Mouse (Mus musculus) neural tube, embryonic 14.5 days (tissue): ENCODE results near the gene Pcsk1. TPM values are rescaled to one million over a fixed set of nuclear protein-coding genes. Genes with fewer than 3 reads are reported as not detected.
A peak's percentile ranks its signal among the peaks of the same experiment; 100 is the strongest.

ENCODE experiments used
- ATAC-seq: fragments of 200-750 bp; cut with Nextera tagmentation; 2 replicates; pipeline ENCODE4 v1.8.0; 2017; ENCODE audit warnings: low read depth, mild to moderate bottlenecking, moderate TSS enrichment, moderate library complexity
- H3K27ac ChIP-seq: fragments of 300-500 bp; sonication (generic); 2 replicates; pipeline ENCODE4 v1.5.1; 2014; ENCODE audit warnings: low read depth, mild to moderate bottlenecking, control low read depth, low read length, moderate library complexity, mixed read lengths
- H3K27me3 ChIP-seq: fragments of 300-500 bp; sonication (generic); 2 replicates; pipeline ENCODE4 v1.6.1; 2014; ENCODE audit warnings: low read length; ENCODE audit not compliant: control insufficient read depth, insufficient read depth
- H3K36me3 ChIP-seq: fragments of 300-500 bp; sonication (generic); 2 replicates; pipeline ENCODE4 v1.6.1; 2014; ENCODE audit warnings: low read length, mixed read lengths; ENCODE audit not compliant: control insufficient read depth, insufficient read depth
- H3K4me1 ChIP-seq: fragments of 300-500 bp; sonication (generic); 2 replicates; pipeline ENCODE4 v1.6.1; 2014; ENCODE audit warnings: low read length; ENCODE audit not compliant: control insufficient read depth, insufficient read depth
- H3K4me2 ChIP-seq: fragments of 300-500 bp; sonication (generic); 2 replicates; pipeline ENCODE4 v1.6.1; 2014; ENCODE audit warnings: mild to moderate bottlenecking, low read depth, low read length, control low read depth
- H3K4me3 ChIP-seq: fragments of 300-500 bp; sonication (generic); 2 replicates; pipeline ENCODE4 v1.5.1; 2014; ENCODE audit warnings: low read depth, low read length, control low read depth, mixed read lengths
- H3K9ac ChIP-seq: fragments of 300-500 bp; sonication (generic); replicated peaks from 2 replicates; pipeline ENCODE4 v1.6.1; 2014; ENCODE audit warnings: low read depth, mild to moderate bottlenecking, control low read depth, low read length, mixed read lengths
- H3K9me3 ChIP-seq: fragments of 300-500 bp; sonication (generic); 2 replicates; pipeline ENCODE4 v1.6.1; 2016; ENCODE audit warnings: low read length; ENCODE audit not compliant: control insufficient read depth
- WGBS: fragments of 180-500 bp; shearing (Covaris S2); extraction: QIAGEN DNeasy Blood & Tissue Kit; methylation state at CpG from one replicate; pipeline ENCODE4 v1.1.7; 2014; 5-methylcytosine and 5-hydroxymethylcytosine counted together
- polyA plus RNA-seq: library from polyadenylated mRNA; unstranded; fragments of >200 nt; fragmentation: Nextera tagmentation; extraction: Ambion mirVana; gene quantifications from 2 replicates; pipeline ENCODE4 v1.2.1, GENCODE M21; 2014

Pcsk1 gene
- polyA plus RNA-seq, 1 experiment from 2014 or later = 2.6 TPM

GRCm38 (mm10) chr13:75114838-75115237, 25.2 kb downstream of the Pcsk1 start:
- WGBS = 85% methylated on average over 1 of the region's 1 CpGs
- Histone ChIP-seq H3K27ac (no peak overlapping the region), H3K4me2 (no peak overlapping the region), H3K4me3 (no peak overlapping the region), H3K9me3 (no peaks in the 10 kb centered on the region), H3K36me3 (no peaks in the 10 kb centered on the region), H3K4me1 (no peaks in the 10 kb centered on the region), H3K9ac (no peak overlapping the region), H3K27me3 (no peaks in the 10 kb centered on the region)
- ATAC-seq = no peak

GRCm38 (mm10) chr13:75135833-75136232, 46.2 kb downstream of the Pcsk1 start:
- H3K36me3 ChIP-seq = no peaks in the 10 kb centered on the region
- H3K4me2 ChIP-seq = no peak overlapping the region
- no peaks in the 10 kb centered on the region for H3K4me1 ChIP-seq
- H3K4me3 ChIP-seq = no peak overlapping the region
- no peak overlapping the region for H3K9ac ChIP-seq
- no peak for ATAC-seq
- H3K27ac ChIP-seq = no peak overlapping the region
- no peaks in the 10 kb centered on the region for H3K9me3 ChIP-seq
- no peaks in the 10 kb centered on the region for H3K27me3 ChIP-seq

- no peak for ATAC-seq
- WGBS = 10% methylated on average over 1 of the region's 1 CpGs
- H3K4me1 ChIP-seq = no peaks in the 10 kb centered on the region
- H3K9me3 ChIP-seq = no peaks in the 10 kb centered on the region
- no peak overlapping the region for H3K4me3 ChIP-seq
- H3K36me3 ChIP-seq = no peaks in the 10 kb centered on the region
- no peak overlapping the region for H3K27ac ChIP-seq
- no peak overlapping the region for H3K9ac ChIP-seq
- H3K27me3 ChIP-seq = no peaks in the 10 kb centered on the region
- H3K4me2 ChIP-seq = no peak overlapping the region
Observed at GRCm38 (mm10) chr13:75160661-75161060, 71.0 kb downstream of the Pcsk1 start.

GRCm38 (mm10) chr13:75163408-75163807, 73.8 kb downstream of the Pcsk1 start:
- Histone ChIP-seq H3K36me3 (no peaks in the 10 kb centered on the region), H3K4me2 (no peak overlapping the region), H3K9me3 (no peaks in the 10 kb centered on the region), H3K4me1 (no peaks in the 10 kb centered on the region), H3K4me3 (no peak overlapping the region), H3K27ac (no peak overlapping the region), H3K9ac (no peak overlapping the region), H3K27me3 (no peaks in the 10 kb centered on the region)
- 55% methylated on average over 1 of the region's 1 CpGs for WGBS
- ATAC-seq = peak; percentile 56; the same call in 1 of the 2 replicates
